Mouse (Mus musculus) lung, postnatal 0 days (tissue): Measurements from ENCODE around the gene Ptrh1.

Experiments
- CTCF ChIP-seq: IDR thresholded peaks from 2 replicates; pipeline ENCODE4 v1.5.1; 2016; ENCODE audit warnings: antibody characterized with exemption, mild to moderate bottlenecking
- EP300 ChIP-seq: IDR thresholded peaks from 2 replicates; pipeline ENCODE4 v1.6.1; 2016; ENCODE audit warnings: antibody characterized with exemption, mild to moderate bottlenecking, control low read depth

GRCm38 (mm10) chr2:32736306-32736829 is 39.2 kb upstream of the Ptrh1 start:
- TF ChIP-seq EP300: no peak
- no peak for TF ChIP-seq CTCF
